Mouse (Mus musculus): ENCODE data around the gene Coro1b.

DNA sequence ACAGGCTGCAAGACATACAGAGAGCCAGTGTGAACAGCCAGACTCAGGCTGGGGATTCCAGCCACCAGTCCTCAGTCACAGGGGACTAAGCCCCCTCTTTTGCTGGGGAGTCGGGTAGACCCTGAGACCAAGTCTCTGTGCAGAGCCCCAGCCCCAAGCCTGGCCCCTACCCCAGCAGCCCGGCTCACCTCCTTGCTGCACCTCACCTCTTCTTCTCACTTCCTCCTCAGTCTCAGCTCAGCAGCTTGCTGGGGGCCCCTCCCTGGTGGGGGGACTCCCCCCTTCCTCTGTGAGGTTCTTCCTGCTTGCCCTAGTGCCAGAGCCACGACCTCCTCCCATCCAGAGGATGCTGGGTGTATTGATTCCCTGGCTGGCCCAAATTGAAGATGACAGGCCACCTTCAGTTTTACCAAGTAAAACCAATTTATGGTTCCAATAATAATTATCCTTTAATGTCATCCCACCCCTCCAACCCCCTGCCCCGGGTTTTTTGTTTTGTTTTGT lies 42.5 kb downstream of the Coro1b start, which contains the start of gene Tbc1d10c:
- TF ChIP-seq TCF12 (IDR thresholded peaks at IDR 0.05; ENCODE audit: insufficient read depth, poor library complexity, severe bottlenecking) (no peak), MAX (IDR thresholded peaks at IDR 0.05; ENCODE audit: low read depth) (no peak), E2F4 (IDR thresholded peaks at IDR 0.05; ENCODE audit: insufficient read depth) (no peak), CEBPB (IDR thresholded peaks at IDR 0.05; ENCODE audit: insufficient read depth, poor library complexity, severe bottlenecking) (no peak), POLR2AphosphoS2 (IDR thresholded peaks at IDR 0.05; ENCODE audit: insufficient read length, low read depth) (no peak), POLR2A (IDR thresholded peaks at IDR 0.05; ENCODE audit: insufficient read length, low read depth) (no peak), USF1 (IDR thresholded peaks at IDR 0.05; ENCODE audit: low read depth) (no peak), REST (IDR thresholded peaks at IDR 0.05; ENCODE audit: insufficient read depth, insufficient read length) (no peak), SRF (IDR thresholded peaks at IDR 0.05; ENCODE audit: control insufficient read depth, insufficient read length, low read depth) (no peak)

All from myocyte (in vitro differentiated cells).